Mouse (Mus musculus) heart, postnatal 4 days (tissue): Measurements from ENCODE around the gene Gm14393. TPM values are rescaled to one million over a fixed set of nuclear protein-coding genes. Genes with fewer than 3 reads are reported as not detected.
"Not testable (repeated sequence)": the region's sequence is repeated elsewhere in the genome, so short reads cannot be mapped to it uniquely, and the experiment has no call there.

Experiments used
- DNase-seq: peaks from one replicate; pipeline ENCODE4 v3.0.0; 2021
- total RNA-seq, 2 experiments: library from RNA; stranded (reverse); gene quantifications; 2 replicates each; pipeline ENCODE4 v1.2.3; 2021

Gene Gm14393
- total RNA-seq: 1 to 10 TPM in 1 of 2 experiments, not detected in 1; 1.6 TPM

DNA sequence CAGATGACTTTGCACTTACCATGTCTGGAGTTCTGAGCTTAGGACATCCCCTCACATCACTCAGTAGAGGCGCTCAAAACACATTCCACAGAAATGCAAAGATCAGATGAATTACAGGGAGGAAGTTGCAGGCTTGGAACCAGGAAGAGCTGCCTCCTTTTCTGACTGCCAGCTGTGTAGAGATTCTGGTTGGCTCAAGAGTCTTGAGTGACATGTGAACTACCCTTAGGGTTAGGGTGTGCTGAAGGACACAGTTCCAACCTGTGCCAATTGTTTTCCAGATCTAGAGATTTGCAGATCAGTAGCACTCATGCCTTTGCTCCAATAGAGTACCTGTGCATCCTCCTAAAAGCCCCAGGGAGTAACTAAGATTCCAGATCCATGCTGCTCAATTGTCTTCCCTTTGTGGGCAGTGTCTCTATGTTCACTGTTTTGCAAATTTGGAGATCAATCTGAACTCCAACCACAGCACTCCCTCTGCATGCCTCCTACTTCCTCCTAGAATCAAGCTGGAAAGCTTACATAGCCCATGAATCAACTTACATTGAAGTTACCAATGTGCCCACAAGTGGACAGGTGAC lies at the start of gene Gm14393:
Gene Gm14393 (minus strand): TSS at position 101 of the 581 bp plus-strand sequence.
- DNase-seq: not testable (repeated sequence)

DNA sequence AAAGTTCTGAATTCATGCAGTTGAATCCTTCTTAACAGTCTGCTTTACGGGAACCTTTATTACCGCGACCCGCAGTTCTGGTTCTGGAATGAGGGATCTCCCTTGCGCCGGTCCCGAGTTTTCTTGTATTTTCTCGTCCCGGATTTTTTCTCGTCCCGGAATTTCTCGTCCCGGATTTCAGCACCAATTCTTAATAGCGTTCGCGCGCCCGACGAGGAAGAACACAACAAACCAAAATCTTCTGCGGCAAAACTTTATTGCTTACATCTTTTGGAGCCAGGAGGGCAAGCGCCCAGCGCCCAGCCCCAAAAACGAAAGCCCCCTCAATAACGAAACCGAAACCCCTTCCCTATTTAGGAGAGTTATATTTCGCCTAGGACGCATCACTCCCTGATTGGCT lies 23.3 kb downstream of the Gm14393 start:
- not testable (repeated sequence) for DNase-seq

Other genes starting within 250 kb of the Gm14393 start
- gene Gm14444, start 57.5 kb downstream of the Gm14393 start, total RNA-seq: 1 to 10 TPM in 1 of 2 experiments, under 1 TPM in 1; 0.43 to 1.6 TPM
- gene Gm14399, start 74.2 kb upstream of the Gm14393 start, total RNA-seq: 1 to 10 TPM; 8.6 to 9.1 TPM
- under 1 TPM; 0.72 to 0.76 TPM for gene Gm14443, start 108.1 kb upstream of the Gm14393 start, total RNA-seq
- 10 to 100 TPM; 34.8 to 36.5 TPM for gene Gm14391, start 139.1 kb upstream of the Gm14393 start, total RNA-seq
- gene Gm14440, start 207.3 kb upstream of the Gm14393 start, total RNA-seq: 1 to 10 TPM in 1 of 2 experiments, not detected in 1; 7.1 TPM